In genomic region chr10:117312168-117312567, GRCm38 (mm10) we compare ENCODE assay signal across 22 mouse cellular contexts. TPM values are rescaled to one million over a fixed set of nuclear protein-coding genes. Genes with fewer than 3 reads are reported as not detected.
DNase-seq lines count a peak whose midpoint lies in the region; ATAC-seq lines count a peak whose summit lies in the region.
"Had no signal": no experiment of that assay in that cellular context is flagged by ENCODE, and none has a peak within 500 bp of the region (broad histone marks: within the 10 kb centered on the region; RNA-seq: fewer than 3 reads in every experiment).

No protein-coding gene starts in this region.

- H3K27ac ChIP-seq in heart, embryonic 10.5 days, result no peak overlapping the region
- H3K27ac ChIP-seq in heart, embryonic 11.5 days (ENCODE audit: low read depth, low read length), result no peak overlapping the region

- H3K4me1 ChIP-seq in heart, embryonic 10.5 days, result no peaks in the 10 kb centered on the region
- H3K4me1 ChIP-seq in heart, embryonic 11.5 days (ENCODE audit: control insufficient read depth, insufficient read depth, low read length), result no peaks in the 10 kb centered on the region

- H3K9ac ChIP-seq in heart, embryonic 11.5 days (ENCODE audit: low read depth, low read length), result no peak overlapping the region

- DNase-seq in heart, adult 11 months, result peak; percentile 72
- no peak for DNase-seq in heart, postnatal 10 days
- DNase-seq in heart, embryonic 10.5 days (ENCODE audit: low spot score), result peak; percentile 60
- DNase-seq: adrenal gland, adult 2 months; adrenal gland, adult 8-10 months; adrenal gland, postnatal 10 days; adrenal gland, postnatal 14 days; adrenal gland, postnatal 25 days; adrenal gland, postnatal 36 days; B cell, adult 2 months; cerebellum, adult 11 months; cerebellum, adult 11-12 months; cerebellum, adult 18-20 months had no signal

- no peaks in the 10 kb centered on the region for H3K36me3 ChIP-seq in heart, embryonic 10.5 days
- no peaks in the 10 kb centered on the region for H3K36me3 ChIP-seq in heart, embryonic 11.5 days (ENCODE audit: control insufficient read depth, insufficient read depth, low read length)
- H3K36me3 ChIP-seq: G1E had no signal

- H3K4me2 ChIP-seq in heart, embryonic 11.5 days, result no peak overlapping the region

- intact Hi-C loops in heart, postnatal 10 days (cut with DNase I), result no loop called here

- H3K27me3 ChIP-seq in heart, embryonic 10.5 days (ENCODE audit: insufficient read depth, poor library complexity, severe bottlenecking), result peaks cover 10% of the 10 kb centered on the region; the same call in 1 of the 2 replicates
- 0 out of 2 replicates have a peak, but pooled peaks cover 3% of the 10 kb centered on the region for H3K27me3 ChIP-seq in heart, embryonic 11.5 days (ENCODE audit: control insufficient read depth, insufficient read depth, low read length)
- H3K27me3 ChIP-seq: CH12.LX had no signal

- no peaks in the 10 kb centered on the region for H3K9me3 ChIP-seq in heart, embryonic 10.5 days
- no peaks in the 10 kb centered on the region for H3K9me3 ChIP-seq in heart, embryonic 11.5 days (replicated peaks; ENCODE audit: control insufficient read depth, low read length)
- H3K9me3 ChIP-seq: G1E had no signal

- H3K4me3 ChIP-seq in heart, embryonic 10.5 days, result no peak overlapping the region
- no peak overlapping the region for H3K4me3 ChIP-seq in heart, embryonic 11.5 days (ENCODE audit: low read depth, low read length)

- no peak for ATAC-seq in heart, embryonic 11.5 days (replicated peaks; ENCODE audit: insufficient number of reproducible peaks, low FRiP score, low TSS enrichment)
- ATAC-seq: activated CD4-positive, CD25-positive, alpha-beta regulatory T cell, adult 4 months; CD4-positive, CD25-positive, alpha-beta regulatory T cell, adult 4 months; Patski had no signal

- 73% methylated on average over 8 of the region's 8 CpGs for WGBS in heart, embryonic 10.5 days
- 72% methylated on average over 8 of the region's 8 CpGs for WGBS in heart, embryonic 11.5 days (ENCODE audit: insufficient replicate concordance)

RNA-seq across cellular contexts. Expression of gene Lyz1, which starts 19.5 kb away (rescaled TPM):
- 1 to 10 TPM; 3.3 to 4.1 TPM for total RNA-seq in heart, postnatal 10 days (2021)
- 2.3 and 11.4 TPM in 2 replicates for polyA plus RNA-seq in heart, embryonic 10.5 days (2016; fragmentation: Nextera tagmentation; extraction: Ambion mirVana)
- polyA plus RNA-seq in heart, embryonic 11.5 days (2014; fragmentation: Nextera tagmentation; extraction: Ambion mirVana), result 7.2 and 13.3 TPM in 2 replicates
- total RNA-seq: CH12.LX, ES-E14, MEL had no signal
- polyA plus RNA-seq: C2C12; CD4-positive, CD25-positive, alpha-beta regulatory T cell, adult 4 months; G1E had no signal

RNA-seq across cellular contexts. Expression of gene Lyz2, which starts 30.0 kb away (rescaled TPM):
- total RNA-seq in heart, postnatal 10 days (2021), result 10 to 100 TPM; 33.5 to 56.5 TPM
- 26.2 and 60.7 TPM in 2 replicates for polyA plus RNA-seq in heart, embryonic 10.5 days (2016; fragmentation: Nextera tagmentation; extraction: Ambion mirVana)
- polyA plus RNA-seq in heart, embryonic 11.5 days (2014; fragmentation: Nextera tagmentation; extraction: Ambion mirVana), result 65.0 and 75.3 TPM in 2 replicates
- total RNA-seq: MEL had no signal

Comparison
In these comparisons a context has a peak if more than half of its experiments do, and no peak if none do; other contexts are left out.
1. DNase-seq: peak in heart, adult 11 months (single experiment) and heart, embryonic 10.5 days (single experiment); none in heart, postnatal 10 days (0 of 2).